Mouse (Mus musculus) stomach, postnatal 0 days (tissue): ENCODE measurements around the gene Sgce. TPM values are rescaled to one million over a fixed set of nuclear protein-coding genes. Genes with fewer than 3 reads are reported as not detected.

Experiments
- ATAC-seq: fragments of 200-750 bp; cut with Nextera tagmentation; 2 replicates; pipeline ENCODE4 v1.8.0; 2017; ENCODE audit not compliant: low FRiP score, low TSS enrichment
- DNase-seq: peaks from one replicate; pipeline ENCODE4 v3.0.0-alpha.2; 2016; ENCODE audit warnings: low spot score
- H3K27ac ChIP-seq: fragments of 300-500 bp; sonication (generic); replicated peaks from 2 replicates; pipeline ENCODE4 v1.5.1; 2014; ENCODE audit warnings: mild to moderate bottlenecking, control low read depth
- H3K27me3 ChIP-seq: fragments of 300-500 bp; sonication (generic); 2 replicates; pipeline ENCODE4 v1.6.1; 2014; ENCODE audit warnings: low read length; ENCODE audit not compliant: control insufficient read depth, insufficient read depth
- H3K36me3 ChIP-seq: fragments of 300-500 bp; sonication (generic); 2 replicates; pipeline ENCODE4 v1.6.1; 2014; ENCODE audit warnings: low read length, mixed read lengths; ENCODE audit not compliant: control insufficient read depth, insufficient read depth
- H3K4me1 ChIP-seq: fragments of 300-500 bp; sonication (generic); replicated peaks from 2 replicates; pipeline ENCODE4 v1.6.1; 2014; ENCODE audit warnings: antibody characterized with exemption; ENCODE audit not compliant: control insufficient read depth, insufficient read depth
- H3K4me2 ChIP-seq: fragments of 300-500 bp; sonication (generic); replicated peaks from 2 replicates; pipeline ENCODE4 v1.6.1; 2014; ENCODE audit warnings: low read depth, mild to moderate bottlenecking, control low read depth, moderate library complexity
- H3K4me3 ChIP-seq: fragments of 300-500 bp; sonication (generic); 2 replicates; pipeline ENCODE4 v1.5.1; 2014; ENCODE audit warnings: low read depth, low read length, control low read depth
- H3K9ac ChIP-seq: fragments of 300-500 bp; sonication (generic); 2 replicates; pipeline ENCODE4 v1.6.1; 2014; ENCODE audit warnings: mild to moderate bottlenecking, low read length, control low read depth, mixed read lengths
- H3K9me3 ChIP-seq: fragments of 300-500 bp; sonication (generic); 2 replicates; pipeline ENCODE4 v1.6.1; 2016; ENCODE audit warnings: low read length; ENCODE audit not compliant: control insufficient read depth
- CTCF ChIP-seq: IDR thresholded peaks from 2 replicates; pipeline ENCODE4 v1.5.1; 2016; ENCODE audit warnings: antibody characterized with exemption, low read depth, mild to moderate bottlenecking, moderate library complexity
- EP300 ChIP-seq: optimal IDR thresholded peaks from 2 replicates; pipeline ENCODE3; 2016; ENCODE audit warnings: antibody characterized with exemption
- WGBS: fragments of 180-500 bp; shearing (Covaris S2); extraction: QIAGEN DNeasy Blood & Tissue Kit; methylation state at CpG from one replicate; pipeline ENCODE4 v1.1.7; 2014; 5-methylcytosine and 5-hydroxymethylcytosine counted together
- polyA plus RNA-seq: library from polyadenylated mRNA; unstranded; fragments of >200 nt; fragmentation: Nextera tagmentation; extraction: Ambion mirVana; gene quantifications from 2 replicates; pipeline ENCODE4 v1.2.1, GENCODE M21; 2015

Gene Sgce
- polyA plus RNA-seq, 1 experiment from 2014 or later, result 45.8 TPM

DNA sequence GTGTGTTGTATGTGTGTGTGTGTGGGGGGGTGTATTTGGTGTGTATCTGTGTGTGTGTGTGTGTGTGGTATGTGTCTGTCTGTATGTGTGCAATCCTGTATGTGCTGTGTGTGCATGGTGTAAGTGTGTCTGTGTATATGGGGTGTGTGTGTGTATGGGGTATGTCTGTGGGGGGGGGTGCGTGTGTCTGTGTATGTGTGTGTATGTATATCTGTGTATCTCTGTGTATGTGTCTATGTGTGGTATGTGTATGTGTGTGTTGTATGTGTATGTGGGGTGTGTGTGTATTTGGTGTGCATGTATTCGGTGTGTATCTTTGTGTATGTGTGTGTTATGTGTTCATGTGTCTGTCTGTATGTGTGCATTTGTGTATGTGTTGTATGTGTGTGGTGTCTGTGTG lies 30.8 kb downstream of the Sgce start:
- DNase-seq, result no peak
- Histone ChIP-seq H3K4me1 (no peaks in the 10 kb centered on the region), H3K4me3 (no peak overlapping the region), H3K27ac (no peak overlapping the region), H3K36me3 (no peaks in the 10 kb centered on the region), H3K9ac (no peak overlapping the region), H3K27me3 (no peaks in the 10 kb centered on the region), H3K9me3 (no peaks in the 10 kb centered on the region), H3K4me2 (no peak overlapping the region)
- WGBS, result 99% methylated on average over 2 of the region's 2 CpGs
- no peak for ATAC-seq
- TF ChIP-seq EP300, result no peak
- TF ChIP-seq CTCF, result no peak

DNA sequence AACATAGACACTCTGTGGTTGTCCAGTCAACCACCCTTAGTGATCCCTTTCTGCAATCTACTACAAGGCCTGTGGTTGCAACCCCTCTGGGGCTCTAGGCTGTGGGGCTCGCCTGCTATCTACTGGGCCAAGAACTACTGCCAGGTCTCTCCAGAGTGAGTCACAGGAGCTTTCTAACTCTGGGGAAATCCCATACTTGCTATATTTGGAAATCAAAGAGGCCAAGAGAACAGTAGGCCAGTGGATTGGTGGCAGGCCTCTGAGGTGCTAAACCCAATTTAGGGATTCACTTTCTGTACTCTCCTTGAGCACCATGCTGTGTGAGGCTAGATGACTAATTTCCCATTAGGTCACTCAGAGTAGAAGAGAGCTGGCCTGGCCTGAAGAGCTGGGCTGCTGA lies 38.0 kb downstream of the Sgce start:
- whole genome bisulfite sequencing, result 57% methylated on average over 1 of the region's 1 CpGs
- no peaks in the 10 kb centered on the region for H3K27me3 ChIP-seq
- no peak overlapping the region for H3K4me2 ChIP-seq
- no peaks in the 10 kb centered on the region for H3K9me3 ChIP-seq
- no peak for DNase-seq
- H3K4me1 ChIP-seq, result no peaks in the 10 kb centered on the region
- no peak overlapping the region for H3K9ac ChIP-seq
- no peak for ATAC-seq
- no peak overlapping the region for H3K4me3 ChIP-seq
- no peak overlapping the region for H3K27ac ChIP-seq
- TF ChIP-seq EP300 (no peak), CTCF (no peak)
- H3K36me3 ChIP-seq, result no peaks in the 10 kb centered on the region

DNA sequence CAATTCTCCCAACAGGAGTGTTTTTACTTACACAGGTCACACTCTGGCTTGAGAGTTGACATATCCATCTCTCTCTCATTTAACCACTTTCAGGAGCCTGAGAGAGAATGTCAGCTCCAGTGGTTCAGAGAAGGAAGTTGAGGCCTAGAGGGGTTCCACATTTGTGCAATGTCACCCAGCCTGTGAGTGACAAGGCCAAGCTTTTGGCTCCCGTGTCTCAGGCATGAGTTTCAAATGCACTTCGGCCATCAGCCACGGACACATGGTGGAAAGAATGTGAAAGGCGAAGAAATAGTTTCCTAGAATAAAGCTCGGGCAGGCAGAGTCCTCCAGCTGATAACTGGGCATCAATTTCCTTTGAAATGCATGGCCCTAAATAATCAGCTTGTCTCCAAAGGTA lies 40.6 kb downstream of the Sgce start:
- ATAC-seq, result no peak
- no peak for DNase-seq
- Histone ChIP-seq H3K9me3 (no peaks in the 10 kb centered on the region), H3K9ac (no peak overlapping the region), H3K27me3 (no peaks in the 10 kb centered on the region), H3K4me3 (no peak overlapping the region), H3K36me3 (no peaks in the 10 kb centered on the region), H3K4me1 (no peaks in the 10 kb centered on the region), H3K4me2 (no peak overlapping the region), H3K27ac (no peak overlapping the region)
- WGBS, result 73% methylated on average over 5 of the region's 5 CpGs
- no peak for TF ChIP-seq EP300
- TF ChIP-seq CTCF, result no peak

DNA sequence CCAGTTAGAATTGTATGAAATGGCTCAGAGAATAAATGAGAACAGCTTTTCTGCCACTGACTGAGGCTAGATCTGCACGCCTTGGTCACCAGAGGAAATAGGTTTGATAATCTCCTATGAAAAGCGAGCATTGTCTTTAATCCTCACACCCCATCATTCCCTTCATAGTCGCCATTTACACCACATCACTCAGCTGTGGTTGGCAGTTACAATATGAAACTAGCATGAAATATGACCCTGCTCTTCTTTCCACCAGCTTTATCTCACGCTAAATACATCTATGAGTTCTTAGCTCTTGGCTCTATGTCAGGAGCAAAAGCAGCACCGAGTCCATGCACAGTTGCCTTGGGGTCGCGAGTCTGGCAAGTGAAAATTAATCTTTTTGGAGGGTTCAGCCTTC lies 43.1 kb downstream of the Sgce start:
- H3K36me3 ChIP-seq, result no peaks in the 10 kb centered on the region
- H3K27ac ChIP-seq, result no peak overlapping the region
- H3K9me3 ChIP-seq, result no peaks in the 10 kb centered on the region
- no peak overlapping the region for H3K9ac ChIP-seq
- ATAC-seq (no peak), DNase-seq (no peak)
- no peaks in the 10 kb centered on the region for H3K4me1 ChIP-seq
- TF ChIP-seq CTCF, result no peak
- TF ChIP-seq EP300, result no peak
- WGBS, result 62% methylated on average over 7 of the region's 7 CpGs
- no peak overlapping the region for H3K4me3 ChIP-seq
- no peaks in the 10 kb centered on the region for H3K27me3 ChIP-seq
- no peak overlapping the region for H3K4me2 ChIP-seq

DNA sequence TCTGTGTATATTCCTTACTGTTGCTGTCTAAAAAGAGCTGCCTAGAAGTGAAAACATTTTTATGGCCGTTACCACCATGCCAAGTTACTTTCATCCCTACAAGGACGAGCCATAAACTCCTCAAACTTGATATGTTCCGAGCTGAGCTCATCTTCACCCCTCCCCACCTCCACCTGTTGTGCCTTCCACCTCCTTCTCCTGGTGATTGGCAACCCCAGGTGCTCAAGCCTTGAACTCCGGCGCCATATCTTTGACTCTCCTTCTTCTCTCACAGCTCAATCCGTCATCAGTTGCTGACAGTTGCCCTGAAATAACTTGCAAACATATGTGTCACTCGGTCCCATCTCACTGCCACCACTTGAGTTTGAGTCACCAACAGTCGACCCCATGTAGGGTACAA lies 45.4 kb downstream of the Sgce start:
- H3K4me3 ChIP-seq, result no peak overlapping the region
- no peak for TF ChIP-seq CTCF
- no peak for TF ChIP-seq EP300
- no peaks in the 10 kb centered on the region for H3K27me3 ChIP-seq
- H3K4me1 ChIP-seq, result no peaks in the 10 kb centered on the region
- H3K4me2 ChIP-seq, result no peak overlapping the region
- DNase-seq (no peak), ATAC-seq (no peak)
- H3K9ac ChIP-seq, result no peak overlapping the region
- 84% methylated on average over 8 of the region's 8 CpGs for WGBS
- H3K9me3 ChIP-seq, result no peaks in the 10 kb centered on the region
- H3K27ac ChIP-seq, result no peak overlapping the region
- no peaks in the 10 kb centered on the region for H3K36me3 ChIP-seq

DNA sequence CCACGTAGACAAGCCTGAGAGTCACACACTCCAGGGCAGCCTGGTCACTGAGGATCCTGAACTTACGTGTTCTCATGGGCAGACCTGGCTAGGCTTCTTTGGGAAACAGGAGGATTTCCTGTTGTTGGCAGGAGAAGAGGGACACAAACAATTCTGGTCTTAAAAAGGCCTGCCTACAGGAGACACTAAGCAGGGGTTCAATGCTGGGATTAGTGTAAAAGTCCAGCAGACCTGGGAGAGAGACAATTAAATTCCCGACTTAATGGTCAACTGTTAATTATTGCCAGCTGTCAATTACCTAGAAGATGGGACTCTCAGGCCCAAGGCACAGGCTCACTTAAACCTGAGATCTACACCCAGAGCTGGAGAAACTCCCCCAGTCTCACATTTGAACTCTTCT lies 51.2 kb downstream of the Sgce start:
- DNase-seq (no peak), ATAC-seq (no peak)
- Histone ChIP-seq H3K36me3 (no peaks in the 10 kb centered on the region), H3K9me3 (no peaks in the 10 kb centered on the region), H3K4me3 (no peak overlapping the region), H3K9ac (no peak overlapping the region), H3K27me3 (no peaks in the 10 kb centered on the region), H3K27ac (no peak overlapping the region), H3K4me2 (no peak overlapping the region), H3K4me1 (no peaks in the 10 kb centered on the region)
- TF ChIP-seq CTCF (no peak), EP300 (no peak)
- whole genome bisulfite sequencing, result 83% methylated on average over 3 of the region's 3 CpGs
